Mouse (Mus musculus) gastrocnemius, postnatal 14 days (tissue): ENCODE results near the gene Gypa. TPM values are rescaled to one million over a fixed set of nuclear protein-coding genes. Genes with fewer than 3 reads are reported as not detected.

ENCODE experiments used
- DNase-seq: peaks from one replicate; pipeline ENCODE4 v3.0.0; 2021; ENCODE audit warnings: mixed read lengths
- intact Hi-C: fragments of 180-260 bp; cut with DNase I; formaldehyde crosslinking; loops from one replicate; pipeline ENCODE4 v1.15.1; 2025; ENCODE audit warnings: low total_unique reads
- long read RNA-seq, 2 experiments: library from polyadenylated mRNA; stranded (forward); transcript quantifications; one replicate each; pipeline ENCODE4 v2.0.0; 2021
- total RNA-seq, 2 experiments: library from RNA; stranded (reverse); gene quantifications; 2 replicates each; pipeline ENCODE4 v1.2.3; 2021

Gypa gene
- under 1 TPM; 0.29 to 0.60 TPM for total RNA-seq
- long read RNA-seq, experiment 1, result 0 reads
- long read RNA-seq, experiment 2, partial matches to known transcripts, result 0 of 2 reads
- long read RNA-seq, experiment 2, other reads (novel, unspliced or antisense), result 0 of 2 reads

GRCm38 (mm10) chr8:80493523-80494345 lies at the start of gene Gypa:
TSS of gene Gypa (plus strand) at chr8:80493781.
- intact Hi-C loops, result no loop called here
- no peak for DNase-seq

GRCm38 (mm10) chr8:80444534-80445072 lies 49.0 kb upstream of the Gypa start:
- intact Hi-C loops, result no loop called here

GRCm38 (mm10) chr8:80447217-80447616 lies 46.4 kb upstream of the Gypa start:
- no peak for DNase-seq
- intact Hi-C loops, result no loop called here

More at GRCm38 (mm10) chr8:80444534-80445072, 49.0 kb upstream of the Gypa start:
- no peak for DNase-seq

GRCm38 (mm10) chr8:80451938-80452690 lies 41.5 kb upstream of the Gypa start:
- intact Hi-C loops, result no loop called here
- no peak for DNase-seq

GRCm38 (mm10) chr8:80463450-80463917 lies 30.1 kb upstream of the Gypa start:
- intact Hi-C loops, result no loop called here

GRCm38 (mm10) chr8:80474971-80475370 lies 18.6 kb upstream of the Gypa start:
- intact Hi-C loops, result no loop called here
- no peak for DNase-seq

More at GRCm38 (mm10) chr8:80463450-80463917, 30.1 kb upstream of the Gypa start:
- DNase-seq, result no peak

GRCm38 (mm10) chr8:80478156-80478555 lies 15.4 kb upstream of the Gypa start:
- intact Hi-C loops, result no loop called here
- DNase-seq, result no peak

- no peak for DNase-seq
- intact Hi-C loops, result no loop called here
Observed at GRCm38 (mm10) chr8:80479129-80479528, 14.5 kb upstream of the Gypa start.

GRCm38 (mm10) chr8:80482173-80482572 lies 11.4 kb upstream of the Gypa start:
- DNase-seq, result no peak
- intact Hi-C loops, result loop anchor here (5.0 kb wide), 1 partner anchor 750 kb away; no protein-coding TSS in a partner anchor

- intact Hi-C loops, result loop anchor here (5.0 kb wide), 1 partner anchor 751 kb away; no protein-coding TSS in a partner anchor
- DNase-seq, result no peak
Observed at GRCm38 (mm10) chr8:80482822-80483774, 10.5 kb upstream of the Gypa start.

GRCm38 (mm10) chr8:80491562-80491961 lies 2.0 kb upstream of the Gypa start:
- intact Hi-C loops, result no loop called here
- DNase-seq, result no peak

- DNase-seq, result peak; percentile 27
- intact Hi-C loops, result no loop called here
Observed at GRCm38 (mm10) chr8:80492987-80493441, 567 bp upstream of the Gypa start.

GRCm38 (mm10) chr8:80494346-80494660 lies 722 bp downstream of the Gypa start:
- no peak for DNase-seq
- intact Hi-C loops, result no loop called here

- DNase-seq, result no peak
- intact Hi-C loops, result loop anchor here (5.0 kb wide), 1 partner anchor 192 kb away; no protein-coding TSS in a partner anchor
Observed at GRCm38 (mm10) chr8:80494819-80495218, 1.2 kb downstream of the Gypa start.

- intact Hi-C loops, result loop anchor here (5.0 kb wide), 1 partner anchor 192 kb away; no protein-coding TSS in a partner anchor
Observed at GRCm38 (mm10) chr8:80495527-80495926, 1.9 kb downstream of the Gypa start.

GRCm38 (mm10) chr8:80497323-80497722 lies 3.7 kb downstream of the Gypa start:
- DNase-seq, result no peak
- intact Hi-C loops, result loop anchor here (5.0 kb wide), 1 partner anchor 190 kb away; no protein-coding TSS in a partner anchor

More at GRCm38 (mm10) chr8:80495527-80495926, 1.9 kb downstream of the Gypa start:
- DNase-seq, result no peak

- intact Hi-C loops, result no loop called here
- DNase-seq, result no peak
Observed at GRCm38 (mm10) chr8:80500244-80500643, 6.7 kb downstream of the Gypa start.

- no peak for DNase-seq
Observed at GRCm38 (mm10) chr8:80500773-80501172, 7.2 kb downstream of the Gypa start.

GRCm38 (mm10) chr8:80501283-80501682 lies 7.7 kb downstream of the Gypa start:
- DNase-seq, result no peak
- intact Hi-C loops, result no loop called here

More at GRCm38 (mm10) chr8:80500773-80501172, 7.2 kb downstream of the Gypa start:
- intact Hi-C loops, result no loop called here
